Mouse (Mus musculus) cerebellum, adult (tissue): ENCODE measurements at regions not wholly inside any gene's neighbourhood (a gene's known extent, or its start where the extent isn't known, plus 50 kb on each side); places are given as distances from the start of the nearest gene placed in this dataset.
"Not testable (repeated sequence)": the region's sequence is repeated elsewhere in the genome, so short reads cannot be mapped to it uniquely, and the experiment has no call there.

Experiments used
- ATAC-seq: cut with Nextera tagmentation; 2 replicates; pipeline ENCODE4 v1.9.2; 2017; ENCODE audit warnings: mild to moderate bottlenecking, moderate library complexity, mixed read lengths; ENCODE audit not compliant: insufficient number of reproducible peaks, low FRiP score, low TSS enrichment

- no peak for ATAC-seq
These were observed 249.2 kb downstream of the Nfkbiz start for GRCm38 (mm10) chr16:55589382-55589956.

- ATAC-seq, result no peak
These were observed 251.6 kb downstream of the Nfkbiz start for GRCm38 (mm10) chr16:55587138-55587537.

GRCm38 (mm10) chr16:55582906-55583305 lies 255.8 kb downstream of the Nfkbiz start:
- no peak for ATAC-seq

GRCm38 (mm10) chr16:55582029-55582428 lies 256.7 kb downstream of the Nfkbiz start:
- no peak for ATAC-seq

DNA sequence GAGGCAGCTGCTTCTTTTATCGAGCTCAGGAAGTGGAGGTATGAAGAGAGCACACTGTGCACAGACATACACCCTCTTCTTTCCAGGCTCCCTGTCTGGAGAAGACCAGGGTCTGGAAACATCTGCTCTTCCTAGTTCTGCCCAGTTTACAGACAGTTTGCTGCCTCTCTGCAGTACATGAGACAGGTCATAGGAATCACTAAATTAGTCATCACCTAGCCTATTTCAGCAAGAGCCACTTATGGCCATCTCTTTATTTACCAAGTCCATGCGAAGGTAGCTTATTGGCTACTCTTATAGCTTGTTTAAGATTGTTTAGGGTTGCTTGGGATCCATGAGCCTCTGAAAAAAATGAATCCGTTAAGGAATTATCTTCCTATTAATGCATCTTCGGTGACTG lies 257.9 kb downstream of the Nfkbiz start:
- ATAC-seq, result no peak

- ATAC-seq, result no peak
These were observed 260.0 kb downstream of the Nfkbiz start for GRCm38 (mm10) chr16:55578686-55579085.

DNA sequence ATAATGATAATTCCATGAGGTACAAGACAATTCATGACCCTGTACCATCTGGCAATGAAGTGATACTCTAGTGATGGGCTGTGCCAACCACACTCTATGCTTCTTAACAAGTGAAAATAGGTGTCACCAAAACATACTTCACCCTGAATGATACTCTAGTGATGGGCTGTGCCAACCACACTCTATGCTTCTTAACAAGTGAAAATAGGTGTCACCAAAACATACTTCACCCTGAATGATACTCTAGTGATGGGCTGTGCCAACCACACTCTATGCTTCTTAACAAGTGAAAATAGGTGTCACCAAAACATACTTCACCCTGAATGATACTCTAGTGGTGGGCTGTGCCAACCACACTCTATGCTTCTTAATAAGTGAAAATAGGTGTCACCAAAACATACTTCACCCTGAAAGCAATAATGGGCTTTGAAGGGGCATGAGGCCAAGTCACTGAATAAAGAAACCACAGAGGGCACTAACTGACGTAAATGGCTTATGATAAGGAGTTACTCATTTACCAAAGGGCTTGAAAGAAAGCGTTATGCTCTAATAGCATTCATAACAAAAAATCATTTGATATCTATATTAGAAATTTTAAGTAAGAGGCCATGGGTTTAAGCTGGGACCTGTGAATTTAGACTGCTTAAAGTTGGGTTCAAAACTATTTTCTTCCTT lies 263.0 kb downstream of the Nfkbiz start:
- ATAC-seq, result not testable (repeated sequence)

DNA sequence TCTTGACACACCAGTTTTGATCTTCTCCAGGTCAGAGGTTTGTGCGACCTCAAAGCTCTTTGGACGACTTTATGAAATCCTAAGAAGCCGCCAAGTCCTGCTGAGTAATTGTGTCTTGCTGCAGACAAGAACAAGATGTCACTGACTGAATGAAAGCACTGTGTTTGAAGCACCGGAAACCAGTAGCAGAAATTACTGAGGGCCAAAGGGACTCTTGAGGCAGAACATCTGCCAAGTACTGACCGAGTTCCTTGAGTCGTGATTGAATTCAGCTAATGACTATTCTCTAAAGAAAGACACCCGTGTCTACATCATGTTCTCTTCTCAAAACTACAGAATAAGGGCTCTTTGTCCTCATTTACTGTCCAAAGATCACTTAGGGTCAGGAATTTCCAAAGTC lies 267.6 kb downstream of the Nfkbiz start:
- no peak for ATAC-seq

DNA sequence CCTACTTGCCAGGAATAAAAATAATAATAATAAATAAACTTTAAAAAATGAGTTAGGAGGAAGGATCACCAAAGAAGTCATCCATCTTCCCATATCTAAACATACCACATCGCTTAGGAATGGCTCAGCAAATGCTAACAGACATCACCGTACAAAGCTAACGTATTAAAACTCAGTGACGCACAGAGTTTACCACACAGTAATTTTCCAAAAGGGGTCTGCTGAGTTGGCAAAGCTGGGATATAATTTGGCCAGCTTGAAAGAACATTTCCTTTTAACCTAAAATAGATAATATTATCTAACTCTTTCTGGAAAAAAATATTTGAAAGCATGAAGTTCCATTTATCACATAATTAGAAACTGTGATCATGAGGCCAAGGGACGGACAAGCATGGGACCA lies 268.6 kb downstream of the Nfkbiz start:
- no peak for ATAC-seq

GRCm38 (mm10) chr16:55555821-55556535 lies 258.2 kb upstream of the Zpld1 start:
- no peak for ATAC-seq

DNA sequence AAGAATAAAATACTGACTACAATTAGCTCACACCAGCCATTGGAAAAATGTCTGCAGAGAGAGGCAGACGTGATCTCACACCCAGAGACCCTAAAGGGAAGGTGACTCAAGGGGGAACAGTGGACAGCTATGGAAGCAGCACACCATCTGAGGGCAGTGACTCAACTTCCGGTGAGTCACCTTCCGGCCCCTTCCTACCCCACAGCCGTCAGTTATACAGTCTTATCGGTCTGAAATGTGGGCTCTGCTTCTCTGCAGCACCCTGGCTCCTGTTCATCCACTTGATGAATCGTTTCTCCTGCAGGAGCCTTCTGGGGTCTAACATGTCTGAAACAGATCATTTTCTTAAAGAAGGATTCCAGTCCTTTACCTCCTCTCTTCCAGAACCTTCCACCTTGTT lies 257.4 kb upstream of the Zpld1 start:
- ATAC-seq, result no peak

GRCm38 (mm10) chr16:55553896-55554295 lies 256.1 kb upstream of the Zpld1 start:
- no peak for ATAC-seq

DNA sequence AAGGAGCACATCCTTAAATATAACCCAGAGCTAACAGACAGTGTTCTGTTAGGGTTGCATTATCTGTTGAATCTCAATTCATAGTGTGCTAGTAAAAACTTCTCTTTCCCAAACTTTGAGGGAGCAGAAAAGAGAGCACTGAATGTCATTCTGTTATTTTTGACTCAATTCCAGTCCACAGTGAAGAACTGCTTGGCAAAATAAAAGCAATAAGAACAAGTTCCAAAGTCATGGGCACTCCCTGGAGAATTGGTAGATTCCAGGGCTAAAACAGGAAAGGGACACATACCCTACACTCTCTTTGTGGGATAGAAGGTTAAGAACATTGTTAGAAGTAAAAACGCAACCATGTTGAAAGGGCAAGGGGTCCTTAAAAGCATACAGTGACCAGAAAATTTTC lies 253.6 kb upstream of the Zpld1 start:
- ATAC-seq, result no peak

DNA sequence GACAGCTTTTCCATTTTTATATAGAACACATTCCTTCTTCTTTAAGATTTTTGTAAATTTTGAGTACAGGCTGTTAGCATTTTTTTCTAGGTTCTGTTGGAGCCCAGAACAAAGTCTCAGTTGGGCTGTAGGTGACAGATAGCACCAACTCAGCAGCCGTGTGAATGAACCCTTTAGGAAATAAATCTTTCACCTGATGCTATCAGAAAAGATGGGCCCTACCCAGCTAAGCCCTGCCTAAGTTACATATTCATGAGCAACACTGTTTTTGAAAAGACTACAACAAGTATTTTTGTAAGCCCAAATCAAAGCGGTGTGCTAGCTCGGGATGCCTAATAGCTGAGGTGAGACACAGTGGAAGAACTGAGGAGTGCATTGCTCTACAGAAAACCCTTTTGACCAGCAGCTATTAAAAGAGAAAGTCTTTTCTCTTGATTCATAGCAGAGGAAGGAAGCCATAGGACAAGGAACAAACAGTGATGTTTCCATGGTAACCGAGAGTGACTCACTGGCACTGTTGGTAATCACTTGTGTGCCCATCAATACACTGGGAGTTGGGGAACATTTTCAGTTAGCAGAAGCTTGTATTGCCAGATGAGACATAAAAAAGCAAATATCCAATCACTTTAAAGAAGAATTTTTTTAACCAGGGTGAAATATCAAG lies 253.0 kb upstream of the Zpld1 start:
- ATAC-seq, result no peak

DNA sequence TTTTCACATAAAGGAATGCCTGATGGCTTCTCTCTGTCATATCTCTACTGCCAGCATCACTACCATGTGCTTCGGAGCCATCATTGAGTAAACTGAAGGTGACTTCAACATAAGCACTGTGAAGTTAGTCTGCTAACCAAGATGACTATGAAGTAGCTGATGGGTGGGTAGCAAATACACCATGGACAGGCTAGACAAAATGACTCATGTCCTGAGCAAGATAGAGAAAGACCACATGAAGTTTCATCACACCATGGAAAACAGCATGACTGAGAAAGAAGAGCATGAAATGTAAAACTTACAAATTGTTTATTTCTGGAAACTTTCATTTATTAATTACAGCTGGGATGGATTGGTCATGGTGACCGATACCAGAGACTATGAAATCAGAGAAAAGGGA lies 249.3 kb upstream of the Zpld1 start:
- ATAC-seq, result no peak

DNA sequence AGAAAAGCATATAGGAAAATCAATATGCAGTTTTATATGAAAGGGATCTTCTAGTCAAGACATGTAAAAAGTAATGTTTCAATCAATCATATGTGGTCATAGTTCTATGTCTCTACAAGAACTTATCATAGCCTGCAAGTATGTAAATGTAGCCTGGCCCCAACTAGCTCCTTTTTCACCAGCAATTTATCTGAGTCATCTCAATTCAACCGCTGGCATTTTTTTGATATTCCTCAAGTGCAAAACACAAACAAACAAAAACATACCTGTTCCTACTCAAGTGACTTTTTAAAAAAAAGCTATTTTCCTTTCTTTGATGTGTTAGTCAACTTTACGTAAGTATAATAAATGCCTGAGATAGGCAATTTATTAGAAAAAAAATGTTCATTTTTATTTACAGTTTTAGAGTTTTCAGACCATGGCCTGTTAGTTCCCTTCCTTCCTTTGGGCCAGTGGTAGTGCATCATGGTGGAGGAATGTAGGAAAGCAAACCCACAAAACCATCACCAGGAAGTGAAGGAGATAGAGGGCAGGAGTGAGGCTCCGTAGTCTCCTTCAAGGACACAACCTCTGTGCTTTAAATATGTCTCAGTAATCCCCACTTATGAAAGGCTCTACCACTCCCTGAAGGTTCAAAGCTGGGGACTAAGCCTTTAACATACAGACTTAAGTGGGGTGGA lies 242.7 kb upstream of the Zpld1 start:
- no peak for ATAC-seq

- no peak for ATAC-seq
These were observed 241.4 kb upstream of the Zpld1 start for GRCm38 (mm10) chr16:55539179-55539578.

GRCm38 (mm10) chr16:55537548-55537947 lies 239.8 kb upstream of the Zpld1 start:
- ATAC-seq, result no peak

GRCm38 (mm10) chr16:55532686-55533085 lies 234.9 kb upstream of the Zpld1 start:
- ATAC-seq, result no peak

- ATAC-seq, result no peak
These were observed 233.1 kb upstream of the Zpld1 start for GRCm38 (mm10) chr16:55530844-55531243.

GRCm38 (mm10) chr16:55527680-55528079 lies 229.9 kb upstream of the Zpld1 start:
- no peak for ATAC-seq
